Mouse (Mus musculus): ENCODE measurements around the gene Slc11a2. TPM values are rescaled to one million over a fixed set of nuclear protein-coding genes. Genes with fewer than 3 reads are reported as not detected.
"Not testable (repeated sequence)": the region's sequence is repeated elsewhere in the genome, so short reads cannot be mapped to it uniquely, and the experiment has no call there.

Gene Slc11a2
- total RNA-seq, 2 experiments from 2014 or later, result 32.5 to 67.0 TPM

DNA sequence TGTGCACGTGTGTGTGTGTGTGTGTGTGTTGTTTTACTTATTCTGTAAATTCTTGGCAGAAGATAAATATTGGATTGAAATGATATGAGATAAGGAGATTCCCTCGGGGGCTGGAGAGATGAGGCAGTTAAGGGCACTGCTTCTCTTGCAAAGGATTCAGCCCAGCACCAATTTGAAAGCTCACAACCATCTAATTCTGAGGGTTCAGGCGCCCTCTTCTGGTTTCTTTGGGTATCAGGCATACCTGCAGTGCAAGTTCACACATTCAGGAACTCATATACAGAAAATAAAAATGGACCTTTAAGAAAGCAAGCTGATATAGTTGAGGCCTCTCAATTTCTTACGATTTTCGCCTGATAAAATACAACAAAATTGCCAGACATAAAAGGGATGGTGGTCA, 49.8 kb downstream of the Slc11a2 start:
- ATAC-seq (replicated peaks; ENCODE audit: low FRiP score, low TSS enrichment, poor library complexity, severe bottlenecking), result no peak

DNA sequence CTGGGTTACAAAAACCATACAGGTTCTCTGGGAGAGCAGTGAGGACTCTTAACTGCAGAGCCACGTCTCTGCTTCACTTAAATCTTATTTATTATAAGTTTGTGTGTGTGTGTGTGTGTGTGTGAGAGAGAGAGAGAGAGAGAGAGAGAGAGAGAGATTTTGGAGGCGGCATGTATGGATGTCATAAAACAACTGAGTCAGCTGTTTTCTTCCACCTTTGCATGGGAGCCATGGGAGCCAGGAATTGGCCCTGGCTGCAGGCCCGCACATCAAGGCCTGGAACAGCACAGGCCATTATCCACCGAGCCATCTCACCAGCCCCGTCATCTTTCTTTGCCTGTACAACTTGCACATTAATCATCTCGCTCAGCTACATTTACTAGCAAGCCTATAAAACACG, 57.8 kb downstream of the Slc11a2 start:
- ATAC-seq (replicated peaks; ENCODE audit: low FRiP score, low TSS enrichment, poor library complexity, severe bottlenecking), result no peak

DNA sequence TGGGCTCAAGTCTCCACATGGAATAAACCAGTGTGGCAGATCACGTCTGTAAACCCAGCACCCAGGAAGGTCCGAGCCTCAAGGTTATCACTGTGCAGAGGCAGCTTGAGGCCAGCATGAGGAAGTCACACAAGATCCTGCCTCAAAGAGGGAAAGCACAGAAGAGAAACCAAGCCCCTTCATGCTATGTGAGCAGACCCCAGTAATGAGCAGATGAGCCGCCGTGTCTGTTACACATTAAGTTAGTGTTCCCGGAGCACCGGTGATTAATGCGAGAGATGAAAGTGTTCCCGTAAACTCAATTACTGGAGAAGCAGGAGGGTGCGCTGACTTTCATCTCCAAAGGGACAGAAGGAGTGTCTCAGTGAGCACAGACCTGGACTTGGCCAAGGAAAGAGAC, 58.9 kb downstream of the Slc11a2 start:
- ATAC-seq (replicated peaks; ENCODE audit: low FRiP score, low TSS enrichment, poor library complexity, severe bottlenecking), result not testable (repeated sequence)

DNA sequence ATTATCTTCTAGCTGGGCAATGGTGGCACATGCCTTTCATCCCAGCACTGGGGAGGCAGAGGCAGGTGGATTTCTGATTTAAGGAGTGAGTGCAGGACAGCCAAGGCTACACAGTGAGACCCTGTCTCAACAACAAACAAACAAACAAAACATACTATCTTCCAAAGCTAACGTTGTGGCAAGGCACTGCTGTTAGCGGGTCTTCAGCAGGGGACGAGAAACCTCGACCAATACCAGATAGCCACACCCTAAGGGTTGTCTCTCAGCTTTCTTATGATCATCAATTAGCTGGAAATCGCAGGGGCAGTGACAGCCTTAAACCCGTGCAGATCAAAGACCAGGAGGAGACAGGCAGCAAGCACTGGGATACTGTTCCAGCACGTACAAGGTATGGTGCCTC, 60.6 kb downstream of the Slc11a2 start, which contains the start of gene Higd1c:
Gene Higd1c (plus strand): TSS at position 301 of the 400 bp plus-strand sequence.
- no peak for ATAC-seq (replicated peaks; ENCODE audit: low FRiP score, low TSS enrichment, poor library complexity, severe bottlenecking)

DNA sequence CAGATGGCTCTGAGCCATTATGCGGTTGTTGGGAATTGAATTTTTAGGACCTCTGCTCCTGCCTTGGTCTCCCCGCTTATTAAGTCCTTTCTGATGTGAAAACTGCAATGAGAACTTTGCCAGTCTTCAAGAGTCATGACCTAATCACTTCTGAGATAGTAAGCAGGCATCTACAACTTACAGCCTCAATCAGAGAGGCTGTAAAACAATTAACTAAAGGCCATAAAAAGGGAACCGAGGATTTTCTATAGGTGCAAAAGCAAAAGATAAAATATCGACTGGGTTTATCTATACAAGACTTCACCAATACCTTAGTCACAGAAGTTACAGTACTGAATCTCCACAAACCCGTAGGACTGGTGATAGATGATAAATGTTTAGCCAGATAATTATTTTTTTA, 69.0 kb downstream of the Slc11a2 start:
- ATAC-seq (replicated peaks; ENCODE audit: low FRiP score, low TSS enrichment, poor library complexity, severe bottlenecking), result no peak

DNA sequence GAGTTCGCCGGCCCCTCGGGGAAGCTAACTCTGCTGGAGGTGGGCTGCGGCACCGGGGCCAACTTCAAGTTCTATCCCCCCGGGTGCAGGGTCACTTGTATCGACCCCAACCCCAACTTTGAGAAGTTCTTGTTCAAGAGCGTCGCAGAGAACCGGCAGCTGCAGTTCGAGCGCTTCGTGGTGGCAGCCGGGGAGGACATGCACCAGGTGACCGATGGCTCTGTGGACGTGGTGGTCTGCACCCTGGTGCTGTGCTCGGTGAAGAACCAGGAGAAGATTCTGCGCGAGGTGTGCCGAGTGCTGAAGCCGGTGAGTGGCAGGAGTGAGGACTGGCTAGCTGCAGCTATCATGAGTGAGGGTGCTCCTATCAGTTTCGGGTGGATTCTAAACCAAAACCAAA, 71.5 kb downstream of the Slc11a2 start:
- peak; percentile 34; the same call in 1 of the 2 replicates for ATAC-seq (replicated peaks; ENCODE audit: low FRiP score, low TSS enrichment, poor library complexity, severe bottlenecking)

DNA sequence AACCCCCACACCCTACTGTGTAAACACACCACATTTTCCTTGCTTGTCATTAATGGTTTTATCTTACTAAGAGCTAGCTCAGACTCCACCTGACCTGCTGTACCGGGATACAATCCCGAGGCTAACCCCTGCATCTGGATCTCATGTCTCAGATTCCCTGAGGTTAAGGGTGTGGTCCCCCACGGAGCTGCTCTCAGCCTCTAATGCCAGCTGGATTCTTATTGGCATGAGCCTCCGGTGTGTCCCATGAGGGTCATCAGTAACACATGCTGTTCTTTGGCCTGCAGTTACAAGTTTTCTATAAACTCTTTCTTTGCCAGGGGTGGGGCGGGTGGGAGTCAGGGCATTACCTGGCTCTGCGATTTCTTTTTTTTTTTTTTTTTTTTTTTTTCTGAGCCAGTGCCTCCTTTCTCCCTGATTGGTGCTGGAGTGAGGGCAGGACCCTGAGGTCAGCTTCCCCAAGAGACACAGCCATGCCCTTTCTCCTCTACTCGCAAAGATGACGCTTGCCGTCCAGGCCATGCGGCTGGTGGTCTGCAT, 72.1 kb downstream of the Slc11a2 start, which contains the start of the genes Methig1 and Mettl7a2:
Gene Methig1 (plus strand): TSS at position 439 of the 540 bp plus-strand sequence.
Gene Mettl7a2 (plus strand): TSS at position 490 of the 540 bp plus-strand sequence.
- ATAC-seq (replicated peaks; ENCODE audit: low FRiP score, low TSS enrichment, poor library complexity, severe bottlenecking), result no peak

DNA sequence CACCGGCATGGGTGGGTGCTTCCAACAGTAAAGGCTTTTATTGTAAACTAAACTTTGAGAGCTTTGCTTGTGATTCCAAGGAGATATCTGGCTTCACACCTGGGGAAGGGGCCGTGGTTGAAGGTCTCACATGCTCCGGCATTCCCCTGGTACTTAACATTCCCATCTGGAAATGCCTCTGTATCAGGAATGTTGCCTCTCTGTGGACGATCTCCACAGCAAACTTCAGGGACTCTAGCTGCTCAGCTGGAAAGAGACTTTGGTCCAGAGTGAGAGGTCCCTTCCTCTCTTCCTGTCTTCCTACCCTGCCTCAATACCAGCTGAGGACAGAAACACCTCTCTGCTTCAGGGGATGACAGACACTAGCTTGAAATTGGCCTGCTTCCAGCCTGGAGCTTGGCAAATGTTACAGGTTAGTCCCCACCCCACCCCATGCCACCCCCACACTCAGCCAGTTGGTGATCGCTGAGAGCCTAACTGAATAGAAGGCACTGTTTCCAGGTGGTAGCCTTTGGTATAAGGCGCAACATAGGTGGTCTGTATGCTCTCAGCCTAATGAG, 73.3 kb downstream of the Slc11a2 start:
- no peak for ATAC-seq (replicated peaks; ENCODE audit: low FRiP score, low TSS enrichment, poor library complexity, severe bottlenecking)

DNA sequence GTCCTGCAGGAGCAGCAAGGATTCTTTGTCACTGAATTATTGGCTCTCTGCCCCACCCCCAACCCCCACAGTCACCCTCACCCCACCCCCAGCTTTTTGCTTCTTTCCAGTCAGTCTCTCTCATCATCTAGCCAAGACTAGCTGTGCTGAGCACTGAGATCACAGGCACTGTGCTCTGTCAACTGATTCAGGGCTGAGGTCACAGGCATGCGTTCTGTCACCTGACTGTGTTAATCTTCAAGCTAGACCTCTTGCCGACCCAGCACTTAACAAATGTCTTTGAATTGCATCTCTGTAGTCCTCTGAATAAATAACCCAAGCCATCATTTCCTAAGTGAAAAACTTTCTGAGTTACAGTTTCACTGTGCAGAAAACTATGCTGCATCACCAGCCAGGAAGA, 75.4 kb downstream of the Slc11a2 start:
- no peak for ATAC-seq (replicated peaks; ENCODE audit: low FRiP score, low TSS enrichment, poor library complexity, severe bottlenecking)

DNA sequence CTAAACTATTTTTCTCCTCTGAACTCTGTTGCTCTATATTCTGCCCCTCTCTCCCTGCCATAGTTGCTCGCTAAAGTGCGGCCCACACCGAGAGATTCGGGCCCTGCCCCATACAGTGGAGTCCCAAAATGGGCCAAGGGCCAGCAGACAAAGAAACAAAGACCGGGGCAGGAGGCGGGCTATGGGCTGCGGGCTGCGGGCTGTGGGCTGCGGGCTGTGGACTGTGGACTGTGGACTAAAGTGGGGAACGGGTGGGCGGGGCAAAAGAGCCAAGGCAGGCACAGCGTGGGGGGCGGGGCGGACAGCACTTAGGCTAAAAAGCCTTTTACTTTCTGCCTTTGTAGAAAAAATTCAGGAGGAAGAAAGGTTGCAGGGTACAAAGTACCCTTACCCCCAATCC, 78.1 kb downstream of the Slc11a2 start:
- no peak for ATAC-seq (replicated peaks; ENCODE audit: low FRiP score, low TSS enrichment, poor library complexity, severe bottlenecking)

DNA sequence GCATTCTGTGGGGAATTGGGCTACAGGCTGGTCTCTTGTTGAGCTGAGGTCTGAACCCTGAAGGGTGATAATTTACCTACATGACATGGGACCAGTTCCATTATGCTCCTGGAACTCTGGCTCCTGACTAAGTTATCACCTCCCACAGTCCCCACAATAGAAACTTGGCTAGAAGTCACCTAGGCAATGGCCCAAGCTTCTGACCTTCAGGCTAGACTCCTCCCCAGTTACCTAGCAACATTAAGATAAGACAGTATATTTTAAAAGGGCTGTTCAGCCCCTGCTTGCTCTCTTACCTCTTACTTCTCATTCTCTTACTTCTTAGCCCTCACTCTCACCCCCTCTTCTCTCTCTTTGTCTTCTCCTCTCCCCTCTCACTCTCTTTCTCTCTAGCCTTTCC, 79.4 kb downstream of the Slc11a2 start:
- ATAC-seq (replicated peaks; ENCODE audit: low FRiP score, low TSS enrichment, poor library complexity, severe bottlenecking), result no peak

DNA sequence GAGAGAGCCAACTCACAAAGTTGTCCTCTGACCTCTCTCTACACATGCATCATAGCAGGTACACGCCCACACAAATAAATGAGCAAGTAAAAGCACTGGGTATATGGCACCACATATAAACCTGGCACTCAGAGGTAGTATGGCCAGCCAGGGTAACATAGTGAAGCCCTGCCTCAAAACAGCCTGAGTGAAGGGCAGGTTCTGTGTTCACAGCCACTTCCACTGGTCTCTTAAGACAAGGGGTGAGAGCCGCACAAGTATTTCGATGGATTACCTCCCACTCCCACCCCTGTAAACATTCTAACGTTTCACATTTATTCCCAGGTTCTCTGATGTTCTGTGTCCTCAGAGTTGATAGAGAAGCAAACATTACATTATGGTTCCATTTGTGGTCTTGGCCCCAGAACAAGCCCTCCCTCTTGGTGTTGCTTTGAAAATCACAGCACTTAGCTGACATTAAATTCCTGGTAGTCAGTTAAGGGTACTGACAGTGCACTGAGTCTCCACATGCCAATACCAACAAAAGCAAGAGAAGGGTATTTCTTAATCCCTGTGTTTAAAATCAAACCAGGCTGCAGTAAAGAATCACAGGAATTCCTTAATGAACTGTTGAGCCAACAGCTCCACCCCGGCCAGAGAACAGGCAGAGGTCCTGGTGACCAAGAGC, 83.4 kb downstream of the Slc11a2 start:
- not testable (repeated sequence) for ATAC-seq (replicated peaks; ENCODE audit: low FRiP score, low TSS enrichment, poor library complexity, severe bottlenecking)

Other genes starting within 250 kb of the Slc11a2 start
- 82.7 and 87.7 TPM in 2 replicates for gene Atf1, start 197.3 kb downstream of the Slc11a2 start, total RNA-seq (2014; fragmentation: Nextera tagmentation)
- 94.7 and 123 TPM in 2 replicates for gene Atf1, start 197.3 kb downstream of the Slc11a2 start, total RNA-seq (2017)
- gene Tmprss12, start 144.2 kb downstream of the Slc11a2 start, total RNA-seq (2014; fragmentation: Nextera tagmentation), result not detected in 2 replicates
- not detected in 2 replicates for gene Tmprss12, start 144.2 kb downstream of the Slc11a2 start, total RNA-seq (2017)
- 38.9 and 45.1 TPM in 2 replicates for gene Mettl7a1, start 120.9 kb downstream of the Slc11a2 start, total RNA-seq (2014; fragmentation: Nextera tagmentation)
- 65.6 and 68.2 TPM in 2 replicates for gene Mettl7a1, start 120.9 kb downstream of the Slc11a2 start, total RNA-seq (2017)
- 0.26 TPM in 1 of 2 replicates, not detected in the other for gene Mettl7a3, start 90.1 kb downstream of the Slc11a2 start, total RNA-seq (2014; fragmentation: Nextera tagmentation)
- gene Mettl7a3, start 90.1 kb downstream of the Slc11a2 start, total RNA-seq (2017), result 1.7 TPM in 1 of 2 replicates, not detected in the other
- gene Methig1, start 71.9 kb downstream of the Slc11a2 start, total RNA-seq (2014; fragmentation: Nextera tagmentation), result not detected in 2 replicates
- not detected in 2 replicates for gene Methig1, start 71.9 kb downstream of the Slc11a2 start, total RNA-seq (2017)
- gene Mettl7a2, start 71.9 kb downstream of the Slc11a2 start, total RNA-seq (2014; fragmentation: Nextera tagmentation), result not detected in 2 replicates
- gene Mettl7a2, start 71.9 kb downstream of the Slc11a2 start, total RNA-seq (2017), result not detected in 2 replicates
- gene Higd1c, start 60.5 kb downstream of the Slc11a2 start, total RNA-seq (2014; fragmentation: Nextera tagmentation), result not detected in 2 replicates
- not detected in 2 replicates for gene Higd1c, start 60.5 kb downstream of the Slc11a2 start, total RNA-seq (2017)
- not detected in 2 replicates for gene Gm5475, start 2.9 kb downstream of the Slc11a2 start, total RNA-seq (2014; fragmentation: Nextera tagmentation)
- gene Gm5475, start 2.9 kb downstream of the Slc11a2 start, total RNA-seq (2017), result not detected in 2 replicates
- 42.9 and 43.9 TPM in 2 replicates for gene Letmd1, start 44.0 kb upstream of the Slc11a2 start, total RNA-seq (2014; fragmentation: Nextera tagmentation)
- 19.5 and 23.3 TPM in 2 replicates for gene Letmd1, start 44.0 kb upstream of the Slc11a2 start, total RNA-seq (2017)
- gene Csrnp2, start 70.4 kb upstream of the Slc11a2 start, total RNA-seq (2014; fragmentation: Nextera tagmentation), result 1.7 and 1.9 TPM in 2 replicates
- 2.2 and 3.1 TPM in 2 replicates for gene Csrnp2, start 70.4 kb upstream of the Slc11a2 start, total RNA-seq (2017)
- 14.0 and 21.7 TPM in 2 replicates for gene Tfcp2, start 126.9 kb upstream of the Slc11a2 start, total RNA-seq (2014; fragmentation: Nextera tagmentation)
- 18.5 and 33.1 TPM in 2 replicates for gene Tfcp2, start 126.9 kb upstream of the Slc11a2 start, total RNA-seq (2017)
- gene Pou6f1, start 174.9 kb upstream of the Slc11a2 start, total RNA-seq (2014; fragmentation: Nextera tagmentation), result 0.96 and 1.2 TPM in 2 replicates
- gene Pou6f1, start 174.9 kb upstream of the Slc11a2 start, total RNA-seq (2017), result not detected in 2 replicates
- gene Dazap2, start 190.3 kb upstream of the Slc11a2 start, total RNA-seq (2014; fragmentation: Nextera tagmentation), result 208 and 229 TPM in 2 replicates
- 148 and 159 TPM in 2 replicates for gene Dazap2, start 190.3 kb upstream of the Slc11a2 start, total RNA-seq (2017)
- gene Smagp, start 211.9 kb upstream of the Slc11a2 start, total RNA-seq (2014; fragmentation: Nextera tagmentation), result 3.3 and 4.4 TPM in 2 replicates
- 4.8 TPM in 1 of 2 replicates, not detected in the other for gene Smagp, start 211.9 kb upstream of the Slc11a2 start, total RNA-seq (2017)
- 33.2 and 37.0 TPM in 2 replicates for gene Bin2, start 244.5 kb upstream of the Slc11a2 start, total RNA-seq (2014; fragmentation: Nextera tagmentation)
- 57.3 and 57.4 TPM in 2 replicates for gene Bin2, start 244.5 kb upstream of the Slc11a2 start, total RNA-seq (2017)